Mouse (Mus musculus) layer of hippocampus, adult 11-12 months (tissue): ENCODE measurements at regions not wholly inside any gene's neighbourhood (a gene's known extent, or its start where the extent isn't known, plus 50 kb on each side); places are given as distances from the start of the nearest gene placed in this dataset.
A peak's percentile ranks its signal among the peaks of the same experiment; 100 is the strongest.

Experiments used
- DNase-seq: peaks from one replicate; pipeline ENCODE4 v3.0.0; 2022; ENCODE audit warnings: low spot score

GRCm38 (mm10) chr8:26524237-26524636, 404.9 kb downstream of the Gm45692 start:
- no peak for DNase-seq

GRCm38 (mm10) chr8:26526474-26527185, 407.3 kb downstream of the Gm45692 start:
- no peak for DNase-seq

- no peak for DNase-seq
Measured at GRCm38 (mm10) chr8:26527186-26527580, 407.8 kb downstream of the Gm45692 start.

- DNase-seq: no peak
Measured at GRCm38 (mm10) chr8:26529921-26530320, 410.6 kb downstream of the Gm45692 start.

- peak; percentile 41 for DNase-seq
Measured at GRCm38 (mm10) chr8:26533444-26534421, 414.4 kb downstream of the Gm45692 start.

GRCm38 (mm10) chr8:26535816-26536215, 416.5 kb downstream of the Gm45692 start:
- no peak for DNase-seq

GRCm38 (mm10) chr8:26553691-26554090, 423.4 kb upstream of the Zfp703 start:
- no peak for DNase-seq

GRCm38 (mm10) chr8:26559196-26559595, 417.9 kb upstream of the Zfp703 start:
- DNase-seq: no peak

GRCm38 (mm10) chr8:26563151-26563550, 414.0 kb upstream of the Zfp703 start:
- no peak for DNase-seq

GRCm38 (mm10) chr8:26564254-26564653, 412.9 kb upstream of the Zfp703 start:
- no peak for DNase-seq

GRCm38 (mm10) chr8:26568423-26569060, 408.6 kb upstream of the Zfp703 start:
- DNase-seq: no peak

- no peak for DNase-seq
Measured at GRCm38 (mm10) chr8:26588841-26589240, 388.3 kb upstream of the Zfp703 start.

GRCm38 (mm10) chr8:26590591-26591212, 386.4 kb upstream of the Zfp703 start:
- no peak for DNase-seq

GRCm38 (mm10) chr8:26591266-26591665, 385.9 kb upstream of the Zfp703 start:
- DNase-seq: no peak

- DNase-seq: no peak
Measured at GRCm38 (mm10) chr8:26593536-26594368, 383.4 kb upstream of the Zfp703 start.

- DNase-seq: no peak
Measured at GRCm38 (mm10) chr8:26594369-26594920, 382.7 kb upstream of the Zfp703 start.

- DNase-seq: no peak
Measured at GRCm38 (mm10) chr8:26595431-26596018, 381.6 kb upstream of the Zfp703 start.

- DNase-seq: no peak
Measured at GRCm38 (mm10) chr8:26596665-26597362, 380.3 kb upstream of the Zfp703 start.

GRCm38 (mm10) chr8:26598520-26598919, 378.6 kb upstream of the Zfp703 start:
- DNase-seq: no peak

- no peak for DNase-seq
Measured at GRCm38 (mm10) chr8:26600127-26600526, 377.0 kb upstream of the Zfp703 start.
